Mouse (Mus musculus) bone marrow macrophage, adult 2 months (primary cell): ENCODE measurements at regions not wholly inside any gene's neighbourhood (a gene's known extent, or its start where the extent isn't known, plus 50 kb on each side); places are given as distances from the start of the nearest gene placed in this dataset.

Experiments
- H3K27ac ChIP-seq: 2 replicates; pipeline ENCODE4 v1.5.1; 2012; ENCODE audit warnings: low read depth, low read length; ENCODE audit not compliant: insufficient read depth
- H3K4me1 ChIP-seq: 2 replicates; pipeline ENCODE4 v1.6.1; 2012; ENCODE audit warnings: low read length; ENCODE audit not compliant: control insufficient read depth, insufficient read depth
- H3K4me3 ChIP-seq: 2 replicates; pipeline ENCODE4 v1.5.1; 2012; ENCODE audit warnings: mild to moderate bottlenecking, low read length, moderate library complexity; ENCODE audit not compliant: insufficient read depth
- CTCF ChIP-seq: IDR thresholded peaks from 2 replicates; pipeline ENCODE4 v1.5.1; 2012; ENCODE audit warnings: low read depth, mild to moderate bottlenecking, low read length, moderate library complexity
- POLR2A ChIP-seq: IDR thresholded peaks from 2 replicates; pipeline ENCODE4 v1.6.1; 2012; ENCODE audit warnings: mild to moderate bottlenecking, low read depth, low read length, borderline replicate concordance

- TF ChIP-seq POLR2A (no peak), CTCF (no peak)
- H3K27ac ChIP-seq, result no peak overlapping the region
- H3K4me1 ChIP-seq, result 0 out of 2 replicates have a peak, but pooled peaks cover 2% of the 10 kb centered on the region
- no peak overlapping the region for H3K4me3 ChIP-seq
Observed at GRCm38 (mm10) chr1:72003424-72004278, 208.5 kb downstream of the Mreg start.

GRCm38 (mm10) chr1:72002471-72003116 lies 209.5 kb downstream of the Mreg start:
- TF ChIP-seq POLR2A (no peak), CTCF (no peak)
- no peak overlapping the region for H3K4me3 ChIP-seq
- 0 out of 2 replicates have a peak, but pooled peaks cover 2% of the 10 kb centered on the region for H3K4me1 ChIP-seq
- H3K27ac ChIP-seq, result no peak overlapping the region

- Histone ChIP-seq H3K4me3 (no peak overlapping the region), H3K27ac (no peak overlapping the region), H3K4me1 (0 out of 2 replicates have a peak, but pooled peaks cover 2% of the 10 kb centered on the region)
- no peak for TF ChIP-seq POLR2A
- no peak for TF ChIP-seq CTCF
Observed at GRCm38 (mm10) chr1:72000741-72001140, 211.4 kb downstream of the Mreg start.

GRCm38 (mm10) chr1:71996828-71997227 lies 215.3 kb downstream of the Mreg start:
- Histone ChIP-seq H3K4me3 (no peak overlapping the region), H3K4me1 (no peaks in the 10 kb centered on the region), H3K27ac (no peak overlapping the region)
- TF ChIP-seq CTCF (no peak), POLR2A (no peak)

- H3K27ac ChIP-seq, result no peak overlapping the region
- TF ChIP-seq POLR2A (no peak), CTCF (no peak)
- no peak overlapping the region for H3K4me3 ChIP-seq
- no peaks in the 10 kb centered on the region for H3K4me1 ChIP-seq
Observed at GRCm38 (mm10) chr1:71996234-71996619, 215.9 kb downstream of the Mreg start.

- no peak overlapping the region for H3K4me3 ChIP-seq
- no peaks in the 10 kb centered on the region for H3K4me1 ChIP-seq
- TF ChIP-seq CTCF (no peak), POLR2A (no peak)
- H3K27ac ChIP-seq, result no peak overlapping the region
Observed at GRCm38 (mm10) chr1:71995573-71996233, 216.4 kb downstream of the Mreg start.

GRCm38 (mm10) chr1:71990936-71991335 lies 221.2 kb downstream of the Mreg start:
- Histone ChIP-seq H3K27ac (no peak overlapping the region), H3K4me3 (no peak overlapping the region), H3K4me1 (peaks cover 19% of the 10 kb centered on the region)
- no peak for TF ChIP-seq POLR2A
- no peak for TF ChIP-seq CTCF

- TF ChIP-seq POLR2A, result no peak
- no peak for TF ChIP-seq CTCF
- Histone ChIP-seq H3K4me3 (no peak overlapping the region), H3K4me1 (peaks cover 21% of the 10 kb centered on the region), H3K27ac (no peak overlapping the region)
Observed at GRCm38 (mm10) chr1:71988086-71988485, 224.0 kb downstream of the Mreg start.

- no peak for TF ChIP-seq POLR2A
- TF ChIP-seq CTCF, result no peak
- Histone ChIP-seq H3K4me1 (peaks cover 21% of the 10 kb centered on the region), H3K27ac (no peak overlapping the region), H3K4me3 (no peak overlapping the region)
Observed at GRCm38 (mm10) chr1:71986047-71986446, 226.1 kb downstream of the Mreg start.

- TF ChIP-seq POLR2A (no peak), CTCF (no peak)
- Histone ChIP-seq H3K4me1 (peaks cover 21% of the 10 kb centered on the region), H3K4me3 (no peak overlapping the region), H3K27ac (no peak overlapping the region)
Observed at GRCm38 (mm10) chr1:71983786-71984185, 228.3 kb downstream of the Mreg start.
